ENCODE assay signal across 15 mouse cellular contexts in the genomic region with DNA sequence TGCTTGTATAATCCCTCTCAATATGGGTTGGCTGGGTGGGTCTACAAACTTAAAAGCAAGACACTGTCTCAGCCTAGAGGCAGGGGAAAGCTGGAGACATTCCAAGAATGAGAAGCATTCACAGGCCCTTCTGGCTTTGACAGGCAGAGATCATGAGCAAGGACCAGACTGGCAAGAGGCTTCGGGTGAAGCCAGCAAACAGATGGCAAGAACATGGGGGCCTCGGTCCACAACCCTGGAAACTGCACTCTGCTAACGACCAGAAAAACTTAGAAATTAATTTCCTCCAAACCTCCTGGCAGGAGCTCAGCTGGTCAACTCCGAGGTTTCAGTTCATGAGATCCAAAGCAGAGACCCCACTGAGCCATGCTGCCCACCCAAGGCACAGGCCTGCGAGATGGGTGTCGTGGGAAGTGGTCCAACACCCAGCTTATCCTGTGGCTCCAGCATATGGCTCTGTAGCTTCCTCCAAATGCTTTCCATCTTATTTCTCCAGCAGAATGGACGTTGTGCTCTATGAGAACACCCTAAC.
DNase-seq lines count a peak whose midpoint lies in the region; ATAC-seq and TF ChIP-seq lines count a peak whose summit lies in the region.
"Had no signal": no experiment of that assay in that cellular context is flagged by ENCODE, and none has a peak within 500 bp of the region (broad histone marks: within the 10 kb centered on the region; RNA-seq: fewer than 3 reads in every experiment).

No protein-coding gene starts in this region.

- ATAC-seq in heart, embryonic 15.5 days (replicated peaks; ENCODE audit: insufficient number of reproducible peaks, insufficient read depth, low FRiP score, low read depth), result 0 out of 2 replicates have a peak, but pooled peaks have one; percentile 39
- ATAC-seq in limb, embryonic 14.5 days (ENCODE audit: low FRiP score, low read depth), result 0 out of 2 replicates have a peak, but pooled peaks have one; percentile 12
- ATAC-seq in forebrain, embryonic 13.5 days, result no peak
- ATAC-seq in midbrain, embryonic 16.5 days, result no peak
- ATAC-seq: intestine, postnatal 0 days; Patski had no signal

- H3K4me3 ChIP-seq in heart, embryonic 15.5 days, result no peak overlapping the region
- H3K4me3 ChIP-seq in limb, embryonic 14.5 days (replicated peaks; ENCODE audit: low read length), result no peak overlapping the region
- no peak overlapping the region for H3K4me3 ChIP-seq in forebrain, embryonic 13.5 days
- H3K4me3 ChIP-seq in midbrain, embryonic 16.5 days (ENCODE audit: low read depth, low read length), result no peak overlapping the region
- H3K4me3 ChIP-seq: megakaryocyte, embryonic 14.5 days had no signal

- 60% methylated on average over 7 of the region's 7 CpGs for WGBS in heart, embryonic 15.5 days
- WGBS in limb, embryonic 14.5 days, result 33% methylated on average over 7 of the region's 7 CpGs
- 76% methylated on average over 7 of the region's 7 CpGs for WGBS in forebrain, embryonic 13.5 days
- WGBS in midbrain, embryonic 16.5 days, result 80% methylated on average over 7 of the region's 7 CpGs

- H3K36me3 ChIP-seq in heart, embryonic 15.5 days, result no peaks in the 10 kb centered on the region
- no peaks in the 10 kb centered on the region for H3K36me3 ChIP-seq in limb, embryonic 14.5 days (ENCODE audit: control insufficient read depth, insufficient read depth, low read length)
- H3K36me3 ChIP-seq in forebrain, embryonic 13.5 days (ENCODE audit: poor library complexity, severe bottlenecking), result no peaks in the 10 kb centered on the region
- H3K36me3 ChIP-seq in midbrain, embryonic 16.5 days (ENCODE audit: control insufficient read depth, insufficient read depth, low read length), result no peaks in the 10 kb centered on the region

- no peak for TF ChIP-seq POLR2A in limb, embryonic 14.5 days (IDR thresholded peaks at IDR 0.05; ENCODE audit: borderline replicate concordance, extremely low read depth, insufficient read depth, insufficient read length)

- no peak overlapping the region for H3K9ac ChIP-seq in heart, embryonic 15.5 days
- H3K9ac ChIP-seq in limb, embryonic 14.5 days (ENCODE audit: low read depth, low read length, severe bottlenecking), result no peak overlapping the region
- H3K9ac ChIP-seq in forebrain, embryonic 13.5 days, result no peak overlapping the region
- H3K9ac ChIP-seq in midbrain, embryonic 16.5 days (ENCODE audit: low read depth, low read length), result no peak overlapping the region
- H3K9ac ChIP-seq: liver, embryonic 14.5 days had no signal

- no peak for DNase-seq in heart, postnatal 36 days
- DNase-seq in lung, postnatal 10 days, result peak; percentile 49
- DNase-seq in lung, postnatal 36 days, result no peak
- peak; percentile 85 to 91 for DNase-seq in cerebellum, postnatal 10 days
- peak; percentile 58 for DNase-seq in limb, embryonic 14.5 days (ENCODE audit: low spot score)
- DNase-seq: gastrocnemius, postnatal 10 days; kidney, postnatal 10 days; right cerebral cortex, postnatal 4 days had no signal

- H3K27ac ChIP-seq in heart, embryonic 15.5 days, result no peak overlapping the region
- H3K27ac ChIP-seq in limb, embryonic 14.5 days (replicated peaks; ENCODE audit: low read depth, low read length), result peak overlapping the region; percentile 26; the same call in 1 of the 2 replicates
- H3K27ac ChIP-seq in forebrain, embryonic 13.5 days, result no peak overlapping the region
- no peak overlapping the region for H3K27ac ChIP-seq in midbrain, embryonic 16.5 days (ENCODE audit: low read length)
- H3K27ac ChIP-seq: liver, embryonic 14.5 days had no signal

- intact Hi-C loops in heart, postnatal 36 days (cut with DNase I), result no loop called here

- no peaks in the 10 kb centered on the region for H3K9me3 ChIP-seq in heart, embryonic 15.5 days (replicated peaks)
- no peaks in the 10 kb centered on the region for H3K9me3 ChIP-seq in limb, embryonic 14.5 days (ENCODE audit: control insufficient read depth, low read length)
- no peaks in the 10 kb centered on the region; the same call in 1 of the 2 replicates for H3K9me3 ChIP-seq in forebrain, embryonic 13.5 days (replicated peaks)
- H3K9me3 ChIP-seq in midbrain, embryonic 16.5 days (replicated peaks; ENCODE audit: control insufficient read depth, low read length, poor library complexity, severe bottlenecking), result no peaks in the 10 kb centered on the region

- H3K27me3 ChIP-seq in heart, embryonic 15.5 days, result no peaks in the 10 kb centered on the region
- H3K27me3 ChIP-seq in limb, embryonic 14.5 days (ENCODE audit: control insufficient read depth, insufficient read depth, low read length), result no peaks in the 10 kb centered on the region
- no peaks in the 10 kb centered on the region for H3K27me3 ChIP-seq in forebrain, embryonic 13.5 days
- H3K27me3 ChIP-seq in midbrain, embryonic 16.5 days (ENCODE audit: control insufficient read depth, insufficient read depth, low read depth, low read length), result no peaks in the 10 kb centered on the region
- H3K27me3 ChIP-seq: Patski had no signal

- peaks cover 13% of the 10 kb centered on the region for H3K4me1 ChIP-seq in heart, embryonic 15.5 days (replicated peaks)
- H3K4me1 ChIP-seq in limb, embryonic 14.5 days (ENCODE audit: control insufficient read depth, insufficient read depth, low read length), result peaks cover 16% of the 10 kb centered on the region
- H3K4me1 ChIP-seq in forebrain, embryonic 13.5 days, result no peaks in the 10 kb centered on the region
- peaks cover 8% of the 10 kb centered on the region; the same call in 1 of the 2 replicates for H3K4me1 ChIP-seq in midbrain, embryonic 16.5 days (ENCODE audit: control insufficient read depth, insufficient read depth, low read length)

- H3K4me2 ChIP-seq in heart, embryonic 15.5 days, result no peak overlapping the region
- no peak overlapping the region for H3K4me2 ChIP-seq in limb, embryonic 14.5 days (replicated peaks; ENCODE audit: low read depth, low read length, severe bottlenecking)
- no peak overlapping the region for H3K4me2 ChIP-seq in forebrain, embryonic 13.5 days
- H3K4me2 ChIP-seq in midbrain, embryonic 16.5 days (ENCODE audit: low read length), result no peak overlapping the region

Comparison
In these comparisons a context has a peak if more than half of its experiments do, and no peak if none do; other contexts are left out.
1. DNase-seq: peak in lung, postnatal 10 days (single experiment), cerebellum, postnatal 10 days (2 of 2) and limb, embryonic 14.5 days (single experiment); none in heart, postnatal 36 days (0 of 2) and lung, postnatal 36 days (single experiment).
2. ATAC-seq: peak in heart, embryonic 15.5 days (single experiment) and limb, embryonic 14.5 days (single experiment); none in forebrain, embryonic 13.5 days (single experiment) and midbrain, embryonic 16.5 days (single experiment).